Mouse (Mus musculus) adrenal gland, adult 2 months (tissue): ENCODE results near the gene Aipl1. TPM values are rescaled to one million over a fixed set of nuclear protein-coding genes. Genes with fewer than 3 reads are reported as not detected.

Experiments used
- DNase-seq: peaks from one replicate; pipeline ENCODE4 v3.0.0; 2021
- long read RNA-seq: library from polyadenylated mRNA; stranded (forward); transcript quantifications from one replicate; pipeline ENCODE4 v2.0.0, GENCODE M21; 2021
- polyA plus RNA-seq: library from polyadenylated mRNA; depleted of rRNA; stranded (reverse); fragments of >200 nt; gene quantifications from 2 replicates; pipeline ENCODE4 v1.2.3, GENCODE M21; 2012; rRNA removed
- total RNA-seq, 2 experiments: library from RNA; stranded (reverse); gene quantifications; 2 replicates each; pipeline ENCODE4 v1.2.3; 2021

The Aipl1 gene
- total RNA-seq (not detected), polyA plus RNA-seq (0.06 and 0.07 TPM in 2 replicates)
- long read RNA-seq: 0 reads

GRCm38 (mm10) chr11:72037409-72037808, at the start of gene Aipl1:
TSS of gene Aipl1 (minus strand) at chr11:72037509.
- no peak for DNase-seq

GRCm38 (mm10) chr11:72086251-72087046, 49.1 kb upstream of the Aipl1 start:
- no peak for DNase-seq

- no peak for DNase-seq
These were observed 47.0 kb upstream of the Aipl1 start for GRCm38 (mm10) chr11:72084337-72084736.

- DNase-seq: no peak
These were observed 45.3 kb upstream of the Aipl1 start for GRCm38 (mm10) chr11:72082601-72083000.

- DNase-seq: no peak
These were observed 43.2 kb upstream of the Aipl1 start for GRCm38 (mm10) chr11:72080461-72080860.

- DNase-seq: no peak
These were observed 41.3 kb upstream of the Aipl1 start for GRCm38 (mm10) chr11:72078647-72079046.

- no peak for DNase-seq
These were observed 40.7 kb upstream of the Aipl1 start for GRCm38 (mm10) chr11:72078056-72078455.

GRCm38 (mm10) chr11:72074230-72074629, 36.9 kb upstream of the Aipl1 start:
- DNase-seq: no peak

GRCm38 (mm10) chr11:72072331-72072905, 35.1 kb upstream of the Aipl1 start:
- no peak for DNase-seq

GRCm38 (mm10) chr11:72070733-72071132, 33.4 kb upstream of the Aipl1 start:
- DNase-seq: no peak

GRCm38 (mm10) chr11:72068026-72068425, 30.7 kb upstream of the Aipl1 start:
- no peak for DNase-seq

GRCm38 (mm10) chr11:72067326-72067725, 30.0 kb upstream of the Aipl1 start:
- DNase-seq: no peak

GRCm38 (mm10) chr11:72066330-72066729, 29.0 kb upstream of the Aipl1 start:
- no peak for DNase-seq

GRCm38 (mm10) chr11:72065103-72065502, 27.8 kb upstream of the Aipl1 start:
- DNase-seq: peak; percentile 91

- no peak for DNase-seq
These were observed 27.1 kb upstream of the Aipl1 start for GRCm38 (mm10) chr11:72064414-72064813.

- no peak for DNase-seq
These were observed 23.8 kb upstream of the Aipl1 start for GRCm38 (mm10) chr11:72061093-72061620.

GRCm38 (mm10) chr11:72060416-72060815, 23.1 kb upstream of the Aipl1 start:
- no peak for DNase-seq

GRCm38 (mm10) chr11:72057166-72057565, 19.9 kb upstream of the Aipl1 start:
- no peak for DNase-seq

- DNase-seq: no peak
These were observed 17.9 kb upstream of the Aipl1 start for GRCm38 (mm10) chr11:72055176-72055575.

GRCm38 (mm10) chr11:72052636-72053035, 15.3 kb upstream of the Aipl1 start:
- DNase-seq: peak; percentile 72

GRCm38 (mm10) chr11:72052221-72052620, 14.9 kb upstream of the Aipl1 start:
- no peak for DNase-seq

- DNase-seq: no peak
These were observed 13.9 kb upstream of the Aipl1 start for GRCm38 (mm10) chr11:72050895-72051858.
